Comparison of ENCODE assay signal across 10 mouse cellular contexts in genomic region chr4:141049476-141049835, GRCm38 (mm10). TPM values are rescaled to one million over a fixed set of nuclear protein-coding genes. Genes with fewer than 3 reads are reported as not detected.
A peak's percentile ranks its signal among the peaks of the same experiment; 100 is the strongest.
DNase-seq lines count a peak whose midpoint lies in the region; ATAC-seq and TF ChIP-seq lines count a peak whose summit lies in the region.
"Had no signal": no experiment of that assay in that cellular context is flagged by ENCODE, and none has a peak within 500 bp of the region (broad histone marks: within the 10 kb centered on the region; RNA-seq: fewer than 3 reads in every experiment).

No protein-coding gene starts in this region.

- DNase-seq in lung, postnatal 36 days = peak; percentile 32
- DNase-seq in lung, adult 2 months = no peak
- DNase-seq in mesoderm, embryonic 11.5 days (ENCODE audit: low read depth, low spot score) = peak; percentile 64
- DNase-seq in telencephalon, adult 2 months (ENCODE audit: low read depth, low spot score) = peak; percentile 65
- DNase-seq in cerebellum, adult 2 months = no peak
- no peak for DNase-seq in lung, postnatal 14 days
- DNase-seq in urinary bladder, postnatal 4 days (ENCODE audit: low spot score in 2 of 2) = no peak
- DNase-seq: heart, postnatal 36 days had no signal

- no peak for TF ChIP-seq POLR2A in lung, adult 2 months (IDR thresholded peaks at IDR 0.05; ENCODE audit: borderline replicate concordance, extremely low read depth, low read depth, low read length)
- TF ChIP-seq POLR2A in cerebellum, adult 2 months (IDR thresholded peaks at IDR 0.05; ENCODE audit: borderline replicate concordance, insufficient read depth, low read length) = no peak

- WGBS in lung, adult 2 months = 58% methylated on average over 4 of the region's 4 CpGs
- 17% methylated on average over 4 of the region's 4 CpGs for WGBS in hindbrain, embryonic 16.5 days
- 36% methylated on average over 4 of the region's 4 CpGs for WGBS in cerebellum, adult 2 months

- no peak for TF ChIP-seq CTCF in lung, adult 2 months (IDR thresholded peaks at IDR 0.05; ENCODE audit: insufficient read depth, low read length)
- no peak for TF ChIP-seq CTCF in cerebellum, adult 2 months (IDR thresholded peaks at IDR 0.05; ENCODE audit: borderline replicate concordance, insufficient read depth, low read depth, low read length)

- H3K4me3 ChIP-seq in lung, adult 2 months (replicated peaks; ENCODE audit: extremely low read depth, low read depth, low read length) = no peak overlapping the region
- H3K4me3 ChIP-seq in hindbrain, embryonic 16.5 days (ENCODE audit: low read length) = no peak overlapping the region
- H3K4me3 ChIP-seq in cerebellum, adult 2 months (replicated peaks; ENCODE audit: insufficient read depth, low read depth, low read length) = no peak overlapping the region

- H3K9me3 ChIP-seq in hindbrain, embryonic 16.5 days (ENCODE audit: control insufficient read depth, low read length) = no peaks in the 10 kb centered on the region

- H3K36me3 ChIP-seq in hindbrain, embryonic 16.5 days (ENCODE audit: control insufficient read depth, insufficient read depth, low read length) = peaks cover 3% of the 10 kb centered on the region

- H3K4me2 ChIP-seq in hindbrain, embryonic 16.5 days (ENCODE audit: low read length) = peak overlapping the region; percentile 25

- H3K4me1 ChIP-seq in lung, adult 2 months (ENCODE audit: control insufficient read depth, insufficient read depth, low read length) = no peaks in the 10 kb centered on the region
- H3K4me1 ChIP-seq in hindbrain, embryonic 16.5 days (ENCODE audit: control insufficient read depth, insufficient read depth, low read depth, low read length) = peaks cover 38% of the 10 kb centered on the region
- H3K4me1 ChIP-seq in cerebellum, adult 2 months (ENCODE audit: control insufficient read depth, insufficient read depth, low read length) = peaks cover 16% of the 10 kb centered on the region

- peak; percentile 52 for ATAC-seq in hindbrain, embryonic 16.5 days

- peak overlapping the region; percentile 92 for H3K27ac ChIP-seq in hindbrain, embryonic 16.5 days (ENCODE audit: low read depth, low read length)
- no peak overlapping the region for H3K27ac ChIP-seq in cerebellum, adult 2 months (ENCODE audit: insufficient read depth, low read length)
- H3K27ac ChIP-seq: macrophage had no signal

- peak overlapping the region; percentile 50 for H3K9ac ChIP-seq in hindbrain, embryonic 16.5 days (ENCODE audit: low read depth, low read length)

- H3K27me3 ChIP-seq in hindbrain, embryonic 16.5 days (replicated peaks; ENCODE audit: control insufficient read depth, insufficient read depth, low read length) = no peaks in the 10 kb centered on the region
- H3K27me3 ChIP-seq in cerebellum, adult 2 months (ENCODE audit: control insufficient read depth, insufficient read depth, low read length) = no peaks in the 10 kb centered on the region

RNA-seq across cellular contexts. Expression of gene Crocc, which starts 10.9 kb away (rescaled TPM):
- 10.1 and 14.0 TPM in 2 replicates for polyA plus RNA-seq in lung, adult 2 months (2012; rRNA removed)
- 4.6 and 4.9 TPM in 2 replicates for polyA plus RNA-seq in hindbrain, embryonic 16.5 days (2015; fragmentation: Nextera tagmentation; extraction: Ambion mirVana)
- 39.4 and 41.3 TPM in 2 replicates for polyA plus RNA-seq in cerebellum, adult 2 months (2012; rRNA removed)

RNA-seq across cellular contexts. Expression of gene Necap2, which starts 28.7 kb away (rescaled TPM):
- 76.7 and 85.5 TPM in 2 replicates for polyA plus RNA-seq in lung, adult 2 months (2012; rRNA removed)
- 54.0 and 55.5 TPM in 2 replicates for polyA plus RNA-seq in hindbrain, embryonic 16.5 days (2015; fragmentation: Nextera tagmentation; extraction: Ambion mirVana)
- 66.3 and 68.7 TPM in 2 replicates for polyA plus RNA-seq in cerebellum, adult 2 months (2012; rRNA removed)

RNA-seq across cellular contexts. Expression of gene Spata21, which starts 38.7 kb away (rescaled TPM):
- polyA plus RNA-seq in lung, adult 2 months (2012; rRNA removed) = not detected in 2 replicates
- 0.60 and 1.0 TPM in 2 replicates for polyA plus RNA-seq in hindbrain, embryonic 16.5 days (2015; fragmentation: Nextera tagmentation; extraction: Ambion mirVana)
- polyA plus RNA-seq in cerebellum, adult 2 months (2012; rRNA removed) = 0.21 and 0.48 TPM in 2 replicates
- polyA plus RNA-seq: macrophage had no signal

RNA-seq across cellular contexts. Expression of gene Mfap2, which starts 39.2 kb away (rescaled TPM):
- polyA plus RNA-seq in lung, adult 2 months (2012; rRNA removed) = 173 and 190 TPM in 2 replicates
- polyA plus RNA-seq in hindbrain, embryonic 16.5 days (2015; fragmentation: Nextera tagmentation; extraction: Ambion mirVana) = 130 and 180 TPM in 2 replicates
- 3.1 and 3.4 TPM in 2 replicates for polyA plus RNA-seq in cerebellum, adult 2 months (2012; rRNA removed)
- polyA plus RNA-seq: macrophage had no signal

Comparison
In these comparisons a context has a peak if more than half of its experiments do, and no peak if none do; other contexts are left out.
1. DNase-seq: peak in lung, postnatal 36 days (single experiment), mesoderm, embryonic 11.5 days (single experiment) and telencephalon, adult 2 months (single experiment); none in lung, adult 2 months (single experiment), cerebellum, adult 2 months (0 of 2), lung, postnatal 14 days (single experiment) and urinary bladder, postnatal 4 days (0 of 2).